Mouse (Mus musculus): ENCODE measurements around the gene Olfr1378. TPM values are rescaled to one million over a fixed set of nuclear protein-coding genes. Genes with fewer than 3 reads are reported as not detected.
A peak's percentile ranks its signal among the peaks of the same experiment; 100 is the strongest.

Gene Olfr1378
- polyA plus RNA-seq, 1 experiment from 2014 or later = not detected

DNA sequence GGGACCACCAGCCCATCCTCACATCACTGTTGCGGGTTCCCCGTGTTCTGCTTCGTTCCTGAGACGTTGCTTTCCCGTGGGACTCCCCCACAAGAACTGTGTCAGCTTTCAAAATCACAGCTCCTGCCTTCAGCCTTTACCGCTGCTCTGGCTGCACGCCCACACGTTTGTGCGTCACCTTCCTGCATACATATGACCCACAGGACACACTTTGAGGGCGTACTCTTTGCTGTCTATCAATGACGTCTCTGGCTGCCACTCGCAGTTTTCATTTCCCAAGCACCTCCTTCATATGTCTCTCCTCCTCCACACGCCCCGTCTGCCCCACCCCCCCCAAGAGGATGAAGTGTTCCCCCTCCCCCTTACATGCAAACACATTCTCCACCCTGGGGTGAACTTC, 14.0 kb upstream of the Olfr1378 start:
- 60% methylated on average over 14 of the region's 14 CpGs for WGBS (ENCODE audit: insufficient replicate concordance)
- Histone ChIP-seq H3K4me1 (ENCODE audit: control insufficient read depth, low read depth, low read length) (no peaks in the 10 kb centered on the region), H3K9me3 (replicated peaks; ENCODE audit: control insufficient read depth, low read length) (no peaks in the 10 kb centered on the region), H3K4me3 (ENCODE audit: low read depth, low read length) (no peak overlapping the region), H3K4me2 (ENCODE audit: low read depth, low read length) (no peak overlapping the region), H3K9ac (ENCODE audit: low read depth, low read length) (no peak overlapping the region), H3K27me3 (ENCODE audit: control insufficient read depth, insufficient read depth, low read depth, low read length) (no peaks in the 10 kb centered on the region), H3K27ac (ENCODE audit: low read length) (no peak overlapping the region), H3K36me3 (ENCODE audit: control insufficient read depth, insufficient read depth) (no peaks in the 10 kb centered on the region)
- ATAC-seq (ENCODE audit: low read depth) = peak; percentile 45; the same call in 1 of the 2 replicates

DNA sequence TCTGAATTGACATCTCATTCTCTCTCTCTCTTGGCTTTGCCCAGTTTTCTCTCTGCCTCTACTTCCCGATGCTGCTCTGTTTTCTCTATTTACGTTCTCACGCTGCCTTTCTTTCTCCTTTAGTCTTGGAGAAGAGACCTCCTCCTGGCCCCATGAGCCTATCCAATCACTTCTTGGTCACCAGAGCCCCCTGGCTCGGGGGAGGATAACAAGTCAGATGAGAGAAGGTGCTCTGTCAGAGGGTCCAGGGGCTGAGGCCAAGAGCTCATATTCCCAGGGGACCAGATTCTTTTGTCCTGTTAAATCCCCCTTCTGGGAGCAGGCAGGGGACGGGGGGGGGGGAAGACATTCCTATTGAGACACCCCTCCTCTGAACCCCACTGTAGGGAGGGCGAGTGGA, 12.7 kb upstream of the Olfr1378 start, which contains the start of gene Prop1:
Prop1 (minus strand) TSS at position 101 of the 400 bp plus-strand sequence.
- no peaks in the 10 kb centered on the region for H3K36me3 ChIP-seq (ENCODE audit: control insufficient read depth, insufficient read depth)
- no peak for ATAC-seq (ENCODE audit: low read depth)

DNA sequence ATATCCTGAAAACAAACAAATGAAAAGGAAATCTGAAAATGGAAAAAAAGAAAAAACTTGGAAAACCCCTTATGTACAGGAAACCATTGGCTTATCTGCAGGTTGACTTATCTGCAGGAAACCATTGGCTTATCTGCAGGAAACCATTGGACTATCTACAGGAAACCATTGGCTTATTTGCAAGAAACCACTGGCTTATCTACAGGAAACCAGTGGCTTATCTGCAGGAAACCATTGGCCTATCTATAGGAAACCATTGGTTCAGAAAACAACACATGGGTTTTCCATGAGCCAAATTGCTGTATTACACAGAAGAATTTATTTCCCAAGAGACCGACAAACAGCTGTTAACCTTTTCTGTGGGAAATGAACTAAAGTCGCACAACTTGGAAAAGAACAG, 1.4 kb upstream of the Olfr1378 start:
- no peaks in the 10 kb centered on the region for H3K4me1 ChIP-seq (ENCODE audit: control insufficient read depth, low read depth, low read length)
- H3K27ac ChIP-seq (ENCODE audit: low read length) = no peak overlapping the region
- no peak overlapping the region for H3K9ac ChIP-seq (ENCODE audit: low read depth, low read length)
- H3K36me3 ChIP-seq (ENCODE audit: control insufficient read depth, insufficient read depth) = no peaks in the 10 kb centered on the region
- no peaks in the 10 kb centered on the region for H3K9me3 ChIP-seq (replicated peaks; ENCODE audit: control insufficient read depth, low read length)
- H3K4me3 ChIP-seq (ENCODE audit: low read depth, low read length) = no peak overlapping the region
- WGBS (ENCODE audit: insufficient replicate concordance) = 19% methylated on average over 2 of the region's 2 CpGs
- no peak for ATAC-seq (ENCODE audit: low read depth)
- H3K4me2 ChIP-seq (ENCODE audit: low read depth, low read length) = no peak overlapping the region
- no peaks in the 10 kb centered on the region for H3K27me3 ChIP-seq (ENCODE audit: control insufficient read depth, insufficient read depth, low read depth, low read length)

More for the DNA sequence above, 12.7 kb upstream of the Olfr1378 start, which contains the start of gene Prop1:
- Histone ChIP-seq H3K9ac (ENCODE audit: low read depth, low read length) (no peak within 1 kb of the TSS), H3K4me3 (ENCODE audit: low read depth, low read length) (no peak within 1 kb of the TSS), H3K4me2 (ENCODE audit: low read depth, low read length) (no peak within 1 kb of the TSS), H3K4me1 (ENCODE audit: control insufficient read depth, low read depth, low read length) (no peaks in the 10 kb centered on the region), H3K9me3 (replicated peaks; ENCODE audit: control insufficient read depth, low read length) (no peaks in the 10 kb centered on the region), H3K27me3 (ENCODE audit: control insufficient read depth, insufficient read depth, low read depth, low read length) (no peaks in the 10 kb centered on the region), H3K27ac (ENCODE audit: low read length) (no peak within 1 kb of the TSS)
- WGBS (ENCODE audit: insufficient replicate concordance) = 56% methylated on average over 6 of the region's 6 CpGs

DNA sequence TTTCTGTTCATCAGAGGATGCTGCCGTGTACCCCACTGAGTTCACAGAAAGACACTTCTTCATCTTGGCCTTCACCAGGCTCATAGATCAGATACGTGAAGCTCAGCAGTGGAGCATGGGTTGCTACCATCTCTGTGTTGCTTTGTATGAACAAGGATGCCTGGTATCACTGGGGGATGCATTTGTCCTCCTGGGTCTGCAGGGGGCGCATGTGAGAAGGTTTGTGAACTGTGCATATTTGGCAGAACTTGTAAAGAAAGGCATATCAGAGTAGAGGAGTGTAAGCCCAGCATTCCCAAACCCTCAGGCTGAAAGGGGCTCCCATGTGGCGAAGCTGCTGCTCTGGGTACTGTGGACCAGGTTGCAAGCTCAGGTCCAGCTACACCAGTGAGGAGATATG, 10.9 kb downstream of the Olfr1378 start:
- Histone ChIP-seq H3K36me3 (ENCODE audit: control insufficient read depth, insufficient read depth) (no peaks in the 10 kb centered on the region), H3K27ac (ENCODE audit: low read length) (no peak overlapping the region), H3K9ac (ENCODE audit: low read depth, low read length) (no peak overlapping the region), H3K4me3 (ENCODE audit: low read depth, low read length) (no peak overlapping the region), H3K27me3 (ENCODE audit: control insufficient read depth, insufficient read depth, low read depth, low read length) (no peaks in the 10 kb centered on the region), H3K9me3 (replicated peaks; ENCODE audit: control insufficient read depth, low read length) (no peaks in the 10 kb centered on the region), H3K4me1 (ENCODE audit: control insufficient read depth, low read depth, low read length) (no peaks in the 10 kb centered on the region), H3K4me2 (ENCODE audit: low read depth, low read length) (no peak overlapping the region)
- ATAC-seq (ENCODE audit: low read depth) = no peak
- WGBS (ENCODE audit: insufficient replicate concordance) = 52% methylated on average over 4 of the region's 4 CpGs

DNA sequence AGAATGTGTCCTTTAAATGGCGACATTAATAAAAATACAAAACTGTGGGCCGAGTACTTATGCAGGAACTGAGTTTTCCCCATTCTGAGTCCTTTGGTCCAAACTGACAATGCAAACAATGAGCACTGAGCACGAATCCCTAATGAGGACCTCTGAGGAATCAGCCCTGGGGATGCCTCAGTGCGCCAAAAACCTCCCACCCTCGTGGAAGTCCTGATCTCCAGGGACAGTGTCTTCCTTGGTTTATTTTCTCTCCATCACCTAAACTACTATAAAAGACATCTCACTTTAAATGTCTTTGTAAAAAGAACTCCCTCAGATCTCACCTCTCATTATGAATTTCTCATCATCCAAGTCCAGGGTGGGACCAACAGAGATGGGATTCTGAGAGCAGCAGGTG, 15.3 kb downstream of the Olfr1378 start, which contains the start of gene Olfr1377:
Olfr1377 (plus strand) TSS at position 301 of the 400 bp plus-strand sequence.
- no peak within 1 kb of the TSS for H3K27ac ChIP-seq (ENCODE audit: low read length)
- no peaks in the 10 kb centered on the region for H3K9me3 ChIP-seq (replicated peaks; ENCODE audit: control insufficient read depth, low read length)
- no peaks in the 10 kb centered on the region for H3K27me3 ChIP-seq (ENCODE audit: control insufficient read depth, insufficient read depth, low read depth, low read length)
- ATAC-seq (ENCODE audit: low read depth) = no peak
- no peak within 1 kb of the TSS for H3K4me2 ChIP-seq (ENCODE audit: low read depth, low read length)
- no peaks in the 10 kb centered on the region for H3K4me1 ChIP-seq (ENCODE audit: control insufficient read depth, low read depth, low read length)
- 48% methylated on average over 5 of the region's 5 CpGs for WGBS (ENCODE audit: insufficient replicate concordance)
- H3K36me3 ChIP-seq (ENCODE audit: control insufficient read depth, insufficient read depth) = no peaks in the 10 kb centered on the region
- H3K9ac ChIP-seq (ENCODE audit: low read depth, low read length) = no peak within 1 kb of the TSS
- H3K4me3 ChIP-seq (ENCODE audit: low read depth, low read length) = no peak within 1 kb of the TSS

DNA sequence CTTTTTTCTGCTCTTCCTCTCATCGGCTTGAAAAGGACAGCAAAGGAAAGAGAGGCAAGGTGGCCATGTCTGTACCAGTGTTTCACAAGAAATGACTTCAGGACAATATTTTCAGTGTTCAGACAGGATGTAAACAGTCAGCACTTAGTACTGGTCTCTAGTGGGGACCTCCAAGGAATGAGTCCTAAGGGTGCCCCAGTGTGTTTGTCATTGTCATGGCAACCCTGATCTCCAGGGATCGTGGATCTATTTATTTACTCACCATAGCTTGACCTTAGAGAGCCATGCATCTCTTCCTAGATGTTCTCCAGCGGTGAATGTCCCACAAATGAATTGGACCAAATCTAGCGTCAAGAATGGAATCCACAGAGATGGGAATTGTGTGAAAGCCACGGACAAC, 37.0 kb downstream of the Olfr1378 start, which contains the start of gene Olfr51:
Olfr51 (plus strand) TSS at position 301 of the 400 bp plus-strand sequence.
- no peaks in the 10 kb centered on the region for H3K4me1 ChIP-seq (ENCODE audit: control insufficient read depth, low read depth, low read length)
- H3K9me3 ChIP-seq (replicated peaks; ENCODE audit: control insufficient read depth, low read length) = no peaks in the 10 kb centered on the region

DNA sequence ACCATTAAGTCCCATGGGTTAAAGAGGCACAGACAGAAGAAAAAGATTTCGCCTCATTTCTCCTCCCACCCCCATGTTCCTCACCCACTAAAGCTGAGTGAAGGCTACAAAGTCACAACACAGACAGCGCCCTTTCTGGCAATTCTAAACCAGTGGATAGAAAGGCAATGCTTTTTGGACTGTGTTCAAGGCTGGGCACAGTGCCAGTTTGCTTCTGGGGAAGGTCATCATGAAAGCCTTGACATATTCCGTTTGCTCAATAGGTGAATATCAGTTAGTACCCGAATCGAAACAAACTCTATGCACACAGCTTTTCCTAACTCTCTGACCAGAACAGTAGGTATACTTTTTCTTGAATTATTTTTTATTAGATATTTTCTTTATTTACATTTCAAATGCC, 45.5 kb downstream of the Olfr1378 start:
- ATAC-seq (ENCODE audit: low read depth) = no peak
- H3K27ac ChIP-seq (ENCODE audit: low read length) = no peak overlapping the region
- no peak overlapping the region for H3K9ac ChIP-seq (ENCODE audit: low read depth, low read length)
- no peaks in the 10 kb centered on the region for H3K4me1 ChIP-seq (ENCODE audit: control insufficient read depth, low read depth, low read length)
- H3K36me3 ChIP-seq (ENCODE audit: control insufficient read depth, insufficient read depth) = no peaks in the 10 kb centered on the region
- 55% methylated on average over 5 of the region's 5 CpGs for WGBS (ENCODE audit: insufficient replicate concordance)
- H3K27me3 ChIP-seq (ENCODE audit: control insufficient read depth, insufficient read depth, low read depth, low read length) = no peaks in the 10 kb centered on the region
- H3K4me3 ChIP-seq (ENCODE audit: low read depth, low read length) = no peak overlapping the region
- H3K4me2 ChIP-seq (ENCODE audit: low read depth, low read length) = no peak overlapping the region
- no peaks in the 10 kb centered on the region for H3K9me3 ChIP-seq (replicated peaks; ENCODE audit: control insufficient read depth, low read length)

More for the DNA sequence above, 37.0 kb downstream of the Olfr1378 start, which contains the start of gene Olfr51:
- no peak within 1 kb of the TSS for H3K27ac ChIP-seq (ENCODE audit: low read length)
- no peak within 1 kb of the TSS for H3K9ac ChIP-seq (ENCODE audit: low read depth, low read length)
- H3K4me2 ChIP-seq (ENCODE audit: low read depth, low read length) = no peak within 1 kb of the TSS
- H3K27me3 ChIP-seq (ENCODE audit: control insufficient read depth, insufficient read depth, low read depth, low read length) = no peaks in the 10 kb centered on the region
- no peak within 1 kb of the TSS for H3K4me3 ChIP-seq (ENCODE audit: low read depth, low read length)
- ATAC-seq (ENCODE audit: low read depth) = no peak
- 49% methylated on average over 5 of the region's 5 CpGs for WGBS (ENCODE audit: insufficient replicate concordance)
- H3K36me3 ChIP-seq (ENCODE audit: control insufficient read depth, insufficient read depth) = no peaks in the 10 kb centered on the region

DNA sequence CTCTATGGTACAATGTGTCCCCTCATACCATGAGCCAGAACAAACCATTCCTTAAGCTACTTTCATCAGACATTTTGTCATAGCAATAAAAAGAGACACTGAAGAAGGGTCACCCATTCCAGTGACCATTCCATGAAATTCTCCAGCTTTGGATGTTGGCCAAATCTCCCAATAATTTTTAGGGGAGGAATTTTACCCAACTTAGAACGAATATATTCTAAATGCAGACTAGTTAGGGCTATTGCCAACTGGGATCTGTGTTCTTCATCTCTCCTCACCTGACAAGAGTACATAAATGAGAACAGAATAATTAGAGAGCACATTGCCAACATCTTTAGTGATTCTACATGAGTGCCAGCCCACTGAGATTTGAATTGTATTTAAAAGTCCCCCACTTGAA, 47.6 kb downstream of the Olfr1378 start, which contains the start of gene Olfr54:
Olfr54 (plus strand) TSS at position 301 of the 400 bp plus-strand sequence.
- Histone ChIP-seq H3K27ac (ENCODE audit: low read length) (no peak within 1 kb of the TSS), H3K4me2 (ENCODE audit: low read depth, low read length) (no peak within 1 kb of the TSS), H3K36me3 (ENCODE audit: control insufficient read depth, insufficient read depth) (no peaks in the 10 kb centered on the region), H3K9me3 (replicated peaks; ENCODE audit: control insufficient read depth, low read length) (no peaks in the 10 kb centered on the region), H3K4me1 (ENCODE audit: control insufficient read depth, low read depth, low read length) (no peaks in the 10 kb centered on the region), H3K27me3 (ENCODE audit: control insufficient read depth, insufficient read depth, low read depth, low read length) (no peaks in the 10 kb centered on the region), H3K9ac (ENCODE audit: low read depth, low read length) (no peak within 1 kb of the TSS), H3K4me3 (ENCODE audit: low read depth, low read length) (no peak within 1 kb of the TSS)
- 29% methylated on average over 1 of the region's 1 CpGs for WGBS (ENCODE audit: insufficient replicate concordance)
- ATAC-seq (ENCODE audit: low read depth) = no peak

DNA sequence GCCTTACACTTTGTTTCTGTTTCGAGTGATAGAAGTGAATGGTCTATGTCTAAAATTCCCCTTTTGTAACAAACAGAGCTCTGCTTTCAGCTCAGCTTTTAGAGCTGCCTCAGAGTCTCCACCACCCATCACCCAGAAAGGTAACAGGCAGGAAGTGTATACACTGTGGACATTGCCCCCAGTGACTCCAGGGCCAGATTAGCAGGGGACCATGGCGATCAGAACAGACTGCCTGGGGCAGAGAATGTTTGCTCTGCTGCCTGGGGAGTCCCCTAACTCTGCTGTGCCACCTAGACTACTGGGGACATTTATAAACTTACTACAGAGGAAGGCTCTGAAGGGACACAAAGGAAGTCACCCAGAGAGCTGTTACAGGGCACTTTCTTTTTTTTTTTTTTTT, 50.0 kb downstream of the Olfr1378 start:
- peak; percentile 92 for ATAC-seq (ENCODE audit: low read depth)
- no peaks in the 10 kb centered on the region for H3K9me3 ChIP-seq (replicated peaks; ENCODE audit: control insufficient read depth, low read length)
- H3K27ac ChIP-seq (ENCODE audit: low read length) = no peak overlapping the region
- H3K4me2 ChIP-seq (ENCODE audit: low read depth, low read length) = no peak overlapping the region
- 24% methylated on average over 2 of the region's 2 CpGs for WGBS (ENCODE audit: insufficient replicate concordance)
- no peak overlapping the region for H3K4me3 ChIP-seq (ENCODE audit: low read depth, low read length)
- no peaks in the 10 kb centered on the region for H3K36me3 ChIP-seq (ENCODE audit: control insufficient read depth, insufficient read depth)
- H3K27me3 ChIP-seq (ENCODE audit: control insufficient read depth, insufficient read depth, low read depth, low read length) = no peaks in the 10 kb centered on the region
- H3K4me1 ChIP-seq (ENCODE audit: control insufficient read depth, low read depth, low read length) = no peaks in the 10 kb centered on the region
- H3K9ac ChIP-seq (ENCODE audit: low read depth, low read length) = no peak overlapping the region
